8 mouse cellular contexts compared by ENCODE assay signal in genomic region chr13:94560011-94560410, GRCm38 (mm10).
DNase-seq lines count a peak whose midpoint lies in the region; ATAC-seq lines count a peak whose summit lies in the region.

No protein-coding gene starts in this region.

- H3K9ac ChIP-seq in kidney, embryonic 15.5 days, result no peak overlapping the region
- no peak overlapping the region for H3K9ac ChIP-seq in hindbrain, embryonic 13.5 days
- H3K9ac ChIP-seq in midbrain, embryonic 11.5 days (ENCODE audit: low read length), result no peak overlapping the region

- ATAC-seq in kidney, embryonic 15.5 days (replicated peaks; ENCODE audit: low FRiP score), result no peak
- ATAC-seq in frontal cortex, adult (ENCODE audit: low TSS enrichment), result peak; percentile 98
- peak; percentile 73; the same call in 1 of the 2 replicates for ATAC-seq in hindbrain, embryonic 13.5 days (ENCODE audit: low FRiP score)
- ATAC-seq in midbrain, embryonic 11.5 days (ENCODE audit: low FRiP score), result no peak; the same call in 1 of the 2 replicates

- WGBS in kidney, embryonic 15.5 days, result 3% methylated on average over 3 of the region's 3 CpGs
- 3% methylated on average over 3 of the region's 3 CpGs for WGBS in hindbrain, embryonic 13.5 days
- under 1% methylated on average over 3 of the region's 3 CpGs for WGBS in midbrain, embryonic 11.5 days

- no peaks in the 10 kb centered on the region for H3K9me3 ChIP-seq in kidney, embryonic 15.5 days (replicated peaks)
- H3K9me3 ChIP-seq in hindbrain, embryonic 13.5 days, result no peaks in the 10 kb centered on the region
- H3K9me3 ChIP-seq in midbrain, embryonic 11.5 days (ENCODE audit: control insufficient read depth, low read length), result no peaks in the 10 kb centered on the region

- no peaks in the 10 kb centered on the region for H3K27me3 ChIP-seq in kidney, embryonic 15.5 days
- H3K27me3 ChIP-seq in hindbrain, embryonic 13.5 days, result peaks cover 48% of the 10 kb centered on the region
- peaks cover 40% of the 10 kb centered on the region for H3K27me3 ChIP-seq in midbrain, embryonic 11.5 days (ENCODE audit: control insufficient read depth, insufficient read depth, low read length)

- peaks cover 10% of the 10 kb centered on the region for H3K4me1 ChIP-seq in kidney, embryonic 15.5 days
- peaks cover 16% of the 10 kb centered on the region for H3K4me1 ChIP-seq in hindbrain, embryonic 13.5 days (replicated peaks)
- H3K4me1 ChIP-seq in midbrain, embryonic 11.5 days (ENCODE audit: control insufficient read depth, insufficient read depth, low read length), result peaks cover 16% of the 10 kb centered on the region

- 0 out of 2 replicates have a peak, but pooled peaks cover 3% of the 10 kb centered on the region for H3K36me3 ChIP-seq in kidney, embryonic 15.5 days
- no peaks in the 10 kb centered on the region for H3K36me3 ChIP-seq in hindbrain, embryonic 13.5 days
- H3K36me3 ChIP-seq in midbrain, embryonic 11.5 days (ENCODE audit: control insufficient read depth, insufficient read depth, low read length), result no peaks in the 10 kb centered on the region

- no peak overlapping the region for H3K4me3 ChIP-seq in kidney, embryonic 15.5 days (replicated peaks)
- H3K4me3 ChIP-seq in hindbrain, embryonic 13.5 days, result no peak overlapping the region
- no peak overlapping the region for H3K4me3 ChIP-seq in midbrain, embryonic 11.5 days (ENCODE audit: low read depth, low read length)

- H3K27ac ChIP-seq in kidney, embryonic 15.5 days, result no peak overlapping the region
- no peak overlapping the region for H3K27ac ChIP-seq in hindbrain, embryonic 13.5 days
- H3K27ac ChIP-seq in midbrain, embryonic 11.5 days (ENCODE audit: low read depth, low read length), result no peak overlapping the region

- DNase-seq in kidney, adult 11 months, result peak; percentile 61
- peak; percentile 77 for DNase-seq in cerebellum, adult 8-10 months
- peak; percentile 65 to 91 for DNase-seq in layer of hippocampus, postnatal 25 days (ENCODE audit: extremely low spot score in 1 of 2, low spot score in 1 of 2)
- DNase-seq in midbrain, embryonic 11.5 days (ENCODE audit: low spot score, missing footprints), result peak; percentile 97
- peak; percentile 20 to 60 for DNase-seq in spleen, adult 18-20 months

- no peak overlapping the region for H3K4me2 ChIP-seq in kidney, embryonic 15.5 days
- no peak overlapping the region for H3K4me2 ChIP-seq in hindbrain, embryonic 13.5 days
- no peak overlapping the region for H3K4me2 ChIP-seq in midbrain, embryonic 11.5 days

Comparison
In these comparisons a context has a peak if more than half of its experiments do, and no peak if none do; other contexts are left out.
1. DNase-seq: peak in every context shown above with its lines; median percentile 97 in midbrain, embryonic 11.5 days; 78 in layer of hippocampus, postnatal 25 days; 77 in cerebellum, adult 8-10 months; 61 in kidney, adult 11 months; 40 in spleen, adult 18-20 months.
2. ATAC-seq: peak in frontal cortex, adult (single experiment) and hindbrain, embryonic 13.5 days (single experiment); none in kidney, embryonic 15.5 days (single experiment) and midbrain, embryonic 11.5 days (single experiment).